Mouse (Mus musculus) erythroblast, embryonic 14.5 days (primary cell): ENCODE results near the gene Klhl30. TPM values are rescaled to one million over a fixed set of nuclear protein-coding genes. Genes with fewer than 3 reads are reported as not detected.

Source experiments
- H3K27me3 ChIP-seq: 2 replicates; pipeline ENCODE4 v1.6.1; 2012; ENCODE audit warnings: inconsistent platforms; ENCODE audit not compliant: control insufficient read depth
- H3K36me3 ChIP-seq: 2 replicates; pipeline ENCODE4 v1.6.1; 2012; ENCODE audit warnings: mild to moderate bottlenecking, inconsistent platforms; ENCODE audit not compliant: control insufficient read depth
- H3K4me1 ChIP-seq: 2 replicates; pipeline ENCODE4 v1.6.1; 2012; ENCODE audit warnings: inconsistent platforms; ENCODE audit not compliant: control insufficient read depth
- H3K4me3 ChIP-seq: replicated peaks from 2 replicates; pipeline ENCODE3; 2012; ENCODE audit warnings: moderate library complexity, mild to moderate bottlenecking, inconsistent platforms
- H3K9me3 ChIP-seq: 2 replicates; pipeline ENCODE4 v1.6.1; 2012; ENCODE audit warnings: low read length, inconsistent platforms, mixed read lengths; ENCODE audit not compliant: control insufficient read depth
- GATA1 ChIP-seq: IDR thresholded peaks from 2 replicates; pipeline ENCODE4 v1.6.1; 2012; ENCODE audit warnings: low read length, inconsistent platforms, mixed read lengths
- TAL1 ChIP-seq: IDR thresholded peaks from 3 replicates; pipeline ENCODE4 v1.6.1; 2012; ENCODE audit warnings: low read length, inconsistent platforms, mixed read lengths
- polyA plus RNA-seq: library from polyadenylated mRNA; stranded (reverse); fragments of >175 nt; gene quantifications from 2 replicates; pipeline ENCODE4 v1.2.3, GENCODE M21; 2012

The Klhl30 gene
- polyA plus RNA-seq, 1 experiment, result not detected

- peaks cover 4% of the 10 kb centered on the region; the same call in 1 of the 2 replicates for H3K36me3 ChIP-seq
- H3K4me3 ChIP-seq, result no peak overlapping the region
- H3K4me1 ChIP-seq, result peaks cover 11% of the 10 kb centered on the region
- H3K9me3 ChIP-seq, result no peaks in the 10 kb centered on the region
- TF ChIP-seq TAL1 (no peak), GATA1 (no peak)
- no peaks in the 10 kb centered on the region for H3K27me3 ChIP-seq
Observed at GRCm38 (mm10) chr1:91324646-91325045, 26.2 kb upstream of the Klhl30 start.

- TF ChIP-seq TAL1 (no peak), GATA1 (no peak)
- no peaks in the 10 kb centered on the region for H3K9me3 ChIP-seq
- H3K27me3 ChIP-seq, result no peaks in the 10 kb centered on the region
- no peaks in the 10 kb centered on the region for H3K36me3 ChIP-seq
- peaks cover 11% of the 10 kb centered on the region for H3K4me1 ChIP-seq
- H3K4me3 ChIP-seq, result no peak overlapping the region
Observed at GRCm38 (mm10) chr1:91325488-91326042, 25.3 kb upstream of the Klhl30 start.

GRCm38 (mm10) chr1:91332102-91332501, 18.7 kb upstream of the Klhl30 start:
- no peaks in the 10 kb centered on the region for H3K27me3 ChIP-seq

GRCm38 (mm10) chr1:91333582-91333981, 17.2 kb upstream of the Klhl30 start:
- no peaks in the 10 kb centered on the region for H3K9me3 ChIP-seq
- H3K36me3 ChIP-seq, result no peaks in the 10 kb centered on the region
- no peak for TF ChIP-seq TAL1
- TF ChIP-seq GATA1, result no peak
- H3K27me3 ChIP-seq, result no peaks in the 10 kb centered on the region; the same call in 1 of the 2 replicates
- no peak overlapping the region for H3K4me3 ChIP-seq
- peaks cover 6% of the 10 kb centered on the region for H3K4me1 ChIP-seq

More at GRCm38 (mm10) chr1:91332102-91332501, 18.7 kb upstream of the Klhl30 start:
- H3K4me3 ChIP-seq, result no peak overlapping the region
- peaks cover 6% of the 10 kb centered on the region for H3K4me1 ChIP-seq
- H3K36me3 ChIP-seq, result no peaks in the 10 kb centered on the region
- H3K9me3 ChIP-seq, result no peaks in the 10 kb centered on the region
- no peak for TF ChIP-seq GATA1
- TF ChIP-seq TAL1, result no peak

GRCm38 (mm10) chr1:91337355-91337754, 13.5 kb upstream of the Klhl30 start:
- Histone ChIP-seq H3K27me3 (peaks cover 7% of the 10 kb centered on the region), H3K4me1 (peaks cover 6% of the 10 kb centered on the region), H3K36me3 (no peaks in the 10 kb centered on the region), H3K9me3 (no peaks in the 10 kb centered on the region), H3K4me3 (no peak overlapping the region)
- TF ChIP-seq GATA1 (no peak), TAL1 (no peak)

- Histone ChIP-seq H3K27me3 (peaks cover 52% of the 10 kb centered on the region), H3K4me3 (no peak overlapping the region)
Observed at GRCm38 (mm10) chr1:91344001-91344400, 6.8 kb upstream of the Klhl30 start.

GRCm38 (mm10) chr1:91344921-91345685, 5.7 kb upstream of the Klhl30 start:
- Histone ChIP-seq H3K4me3 (no peak overlapping the region), H3K36me3 (no peaks in the 10 kb centered on the region), H3K27me3 (peaks cover 51% of the 10 kb centered on the region), H3K9me3 (no peaks in the 10 kb centered on the region; the same call in 1 of the 2 replicates), H3K4me1 (no peaks in the 10 kb centered on the region)
- TF ChIP-seq TAL1, result no peak
- no peak for TF ChIP-seq GATA1

More at GRCm38 (mm10) chr1:91344001-91344400, 6.8 kb upstream of the Klhl30 start:
- TF ChIP-seq GATA1 (no peak), TAL1 (no peak)
- Histone ChIP-seq H3K9me3 (no peaks in the 10 kb centered on the region; the same call in 1 of the 2 replicates), H3K4me1 (no peaks in the 10 kb centered on the region), H3K36me3 (no peaks in the 10 kb centered on the region)

GRCm38 (mm10) chr1:91346892-91347291, 3.9 kb upstream of the Klhl30 start:
- H3K4me1 ChIP-seq, result no peaks in the 10 kb centered on the region
- no peak for TF ChIP-seq TAL1
- TF ChIP-seq GATA1, result no peak
- no peaks in the 10 kb centered on the region for H3K36me3 ChIP-seq
- peaks cover 47% of the 10 kb centered on the region for H3K27me3 ChIP-seq
- no peaks in the 10 kb centered on the region; the same call in 1 of the 2 replicates for H3K9me3 ChIP-seq
- no peak overlapping the region for H3K4me3 ChIP-seq

GRCm38 (mm10) chr1:91351249-91351648, 433 bp downstream of the Klhl30 start:
- Histone ChIP-seq H3K9me3 (no peaks in the 10 kb centered on the region), H3K4me1 (no peaks in the 10 kb centered on the region), H3K27me3 (peaks cover 6% of the 10 kb centered on the region), H3K4me3 (no peak overlapping the region), H3K36me3 (no peaks in the 10 kb centered on the region)
- TF ChIP-seq GATA1, result no peak
- no peak for TF ChIP-seq TAL1
